Mouse (Mus musculus): ENCODE measurements around the gene Pla2g4f.

GRCm38 (mm10) chr2:120352682-120353646, 39.0 kb upstream of the Pla2g4f start, which contains the start of gene Vps39:
- TF ChIP-seq CTCF (IDR thresholded peaks at IDR 0.05 in 2 of 3, conservative IDR thresholded peaks at IDR 0.05 in 1 of 3; ENCODE audit: control insufficient read depth in 1 of 3, insufficient read depth in 1 of 3, low read depth in 2 of 3, low read length in 3 of 3, poor library complexity in 1 of 3, severe bottlenecking in 1 of 3) (no peak), POLR2A (IDR thresholded peaks at IDR 0.05; ENCODE audit: control insufficient read depth in 1 of 2, insufficient read depth in 1 of 2, low read depth in 1 of 2, low read length in 2 of 2, poor library complexity in 1 of 2) (peak; percentile 60 to 88; a peak in 3 of 4 replicates), ZNF384 (IDR thresholded peaks at IDR 0.05; ENCODE audit: low read depth, low read length) (peak; percentile 47; the same call in 1 of the 2 replicates), MYC (IDR thresholded peaks at IDR 0.05; ENCODE audit: low read depth, low read length) (peak; percentile 55; the same call in 1 of the 2 replicates), POLR2AphosphoS5 (IDR thresholded peaks at IDR 0.05; ENCODE audit: borderline replicate concordance, low read depth, low read length) (no peak), CHD2 (IDR thresholded peaks at IDR 0.05; ENCODE audit: low read length) (no peak), TBP (IDR thresholded peaks at IDR 0.05; ENCODE audit: low read depth, low read length) (peak; percentile 78), HCFC1 (IDR thresholded peaks at IDR 0.05; ENCODE audit: low read depth, low read length) (peak; percentile 78), USF2 (IDR thresholded peaks at IDR 0.05; ENCODE audit: borderline replicate concordance in 1 of 2, insufficient read depth in 1 of 2, low read depth in 1 of 2, low read length in 2 of 2) (no peak), NELFE (IDR thresholded peaks at IDR 0.05; ENCODE audit: low read depth, low read length) (peak; percentile 73), MXI1 (IDR thresholded peaks at IDR 0.05; ENCODE audit: low read depth, low read length) (no peak), EP300 (IDR thresholded peaks at IDR 0.05; ENCODE audit: low read depth in 1 of 2, low read length in 2 of 2) (no peak)
